Mouse (Mus musculus) hindbrain, embryonic 12.5 days (tissue): Measurements from ENCODE around the gene Fam129a. TPM values are rescaled to one million over a fixed set of nuclear protein-coding genes. Genes with fewer than 3 reads are reported as not detected.

ENCODE experiments used
- ATAC-seq: fragments of 200-750 bp; cut with Nextera tagmentation; 2 replicates; pipeline ENCODE4 v1.8.0; 2017; ENCODE audit warnings: moderate TSS enrichment; ENCODE audit not compliant: low FRiP score
- H3K27ac ChIP-seq: fragments of 300-500 bp; sonication (generic); 2 replicates; pipeline ENCODE4 v1.5.1; 2016; ENCODE audit warnings: mild to moderate bottlenecking
- H3K27me3 ChIP-seq: fragments of 300-500 bp; sonication (generic); 2 replicates; pipeline ENCODE4 v1.6.1; 2016; ENCODE audit warnings: mild to moderate bottlenecking
- H3K36me3 ChIP-seq: fragments of 300-500 bp; sonication (generic); 2 replicates; pipeline ENCODE4 v1.6.1; 2016; ENCODE audit warnings: mild to moderate bottlenecking
- H3K4me1 ChIP-seq: fragments of 300-500 bp; sonication (generic); 2 replicates; pipeline ENCODE4 v1.6.1; 2016
- H3K4me2 ChIP-seq: fragments of 300-500 bp; sonication (generic); replicated peaks from 2 replicates; pipeline ENCODE4 v1.6.1; 2016; ENCODE audit warnings: mild to moderate bottlenecking
- H3K4me3 ChIP-seq: fragments of 300-500 bp; sonication (generic); 2 replicates; pipeline ENCODE4 v1.5.1; 2016; ENCODE audit warnings: mild to moderate bottlenecking
- H3K9ac ChIP-seq: fragments of 300-500 bp; sonication (generic); 2 replicates; pipeline ENCODE4 v1.6.1; 2016; ENCODE audit warnings: mild to moderate bottlenecking, moderate library complexity
- H3K9me3 ChIP-seq: fragments of 300-500 bp; sonication (generic); replicated peaks from 2 replicates; pipeline ENCODE4 v1.6.1; 2016; ENCODE audit warnings: mild to moderate bottlenecking
- WGBS: fragments of 180-500 bp; shearing (Covaris S2); methylation state at CpG from one replicate; pipeline ENCODE4 v1.1.7; 2016; 5-methylcytosine and 5-hydroxymethylcytosine counted together
- polyA plus RNA-seq: library from polyadenylated mRNA; unstranded; fragments of >200 nt; fragmentation: Nextera tagmentation; extraction: Ambion mirVana; gene quantifications from 2 replicates; pipeline ENCODE4 v1.2.1, GENCODE M21; 2016

The Fam129a gene
- polyA plus RNA-seq, 1 experiment from 2014 or later = 1.2 TPM

DNA sequence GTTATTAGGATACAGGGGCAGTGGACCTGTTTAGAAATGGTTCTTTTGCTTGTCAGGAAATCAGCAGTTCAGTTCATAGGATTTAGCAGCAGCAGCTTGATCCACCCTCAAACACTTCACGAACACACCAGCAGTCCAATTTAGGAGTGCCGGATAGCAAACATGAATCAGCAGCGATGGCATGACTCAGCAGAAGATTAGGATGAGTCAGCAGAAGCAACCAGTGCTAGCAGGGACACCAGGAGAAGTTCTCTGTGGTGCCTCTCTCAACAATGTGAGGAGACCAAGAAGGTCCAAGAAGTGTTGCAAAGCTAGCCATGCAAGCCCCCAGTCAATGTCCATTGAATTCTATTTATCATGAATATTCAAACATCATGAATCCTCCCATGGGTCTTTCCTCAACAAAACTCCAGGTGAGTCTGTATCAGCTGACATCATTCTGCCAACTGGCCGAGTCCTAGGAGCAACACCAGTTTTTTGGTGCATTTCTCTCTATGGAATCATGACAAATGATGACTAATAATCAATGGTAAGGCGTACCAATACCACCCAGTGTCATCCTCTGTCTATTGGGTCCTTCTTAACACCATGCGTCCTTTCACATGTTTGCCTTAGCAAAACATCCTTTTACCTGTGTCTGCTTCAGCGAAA is 45.7 kb downstream of the Fam129a start:
- 89% methylated on average over 7 of the region's 7 CpGs for WGBS
- no peaks in the 10 kb centered on the region for H3K9me3 ChIP-seq
- ATAC-seq = no peak
- 0 out of 2 replicates have a peak, but pooled peaks cover 3% of the 10 kb centered on the region for H3K4me1 ChIP-seq
- H3K9ac ChIP-seq = no peak overlapping the region
- no peaks in the 10 kb centered on the region for H3K36me3 ChIP-seq
- H3K4me2 ChIP-seq = no peak overlapping the region
- no peak overlapping the region for H3K27ac ChIP-seq
- H3K4me3 ChIP-seq = no peak overlapping the region
- H3K27me3 ChIP-seq = no peaks in the 10 kb centered on the region

DNA sequence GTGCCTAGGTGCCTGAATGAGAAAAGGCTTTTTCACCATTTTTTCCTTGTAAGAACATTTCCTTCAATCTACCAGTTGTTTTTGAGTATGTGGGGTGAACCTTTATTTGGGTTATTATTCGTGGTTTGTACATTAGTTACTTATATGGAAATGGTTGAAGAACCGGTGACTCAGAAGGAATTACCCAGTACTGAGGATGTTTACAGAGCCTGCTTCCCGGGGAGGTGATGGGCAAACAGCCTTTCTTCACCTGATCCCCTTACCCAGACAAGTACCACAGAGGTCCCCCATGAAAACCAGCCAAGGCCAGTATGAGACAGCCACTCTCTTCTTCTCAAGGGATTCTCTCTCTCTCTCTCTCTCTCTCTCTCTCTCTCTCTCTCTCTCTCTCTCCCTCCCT is 47.3 kb downstream of the Fam129a start:
- Histone ChIP-seq H3K9ac (no peak overlapping the region), H3K4me1 (0 out of 2 replicates have a peak, but pooled peaks cover 3% of the 10 kb centered on the region), H3K4me2 (no peak overlapping the region), H3K4me3 (no peak overlapping the region), H3K27ac (no peak overlapping the region), H3K27me3 (no peaks in the 10 kb centered on the region), H3K36me3 (no peaks in the 10 kb centered on the region), H3K9me3 (no peaks in the 10 kb centered on the region)
- WGBS = 75% methylated on average over 3 of the region's 3 CpGs
- no peak for ATAC-seq

DNA sequence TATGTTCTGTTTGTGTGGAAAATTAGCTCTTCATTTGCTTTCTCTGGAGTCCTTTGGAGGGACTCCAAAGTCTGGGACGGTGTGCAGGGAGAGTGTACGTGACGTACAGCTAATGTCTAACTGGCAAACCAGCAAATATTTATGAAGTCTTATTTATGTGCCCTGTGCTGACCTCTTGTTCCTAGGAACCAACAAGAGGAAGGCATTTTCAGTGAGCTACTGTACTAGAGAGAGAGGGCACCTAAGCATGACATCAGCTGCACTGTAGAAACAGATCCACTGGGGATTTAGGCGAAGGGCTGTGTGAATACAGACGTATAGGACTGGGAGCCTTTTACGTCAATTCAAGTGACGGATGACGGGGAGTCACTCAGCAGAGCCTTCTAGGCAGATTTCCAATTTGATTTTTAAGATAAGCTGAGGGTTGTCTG is 48.3 kb downstream of the Fam129a start:
- no peak overlapping the region for H3K4me3 ChIP-seq
- no peak overlapping the region for H3K9ac ChIP-seq
- no peak for ATAC-seq
- 0 out of 2 replicates have a peak, but pooled peaks cover 3% of the 10 kb centered on the region for H3K4me1 ChIP-seq
- no peaks in the 10 kb centered on the region for H3K36me3 ChIP-seq
- WGBS = 75% methylated on average over 8 of the region's 8 CpGs
- H3K27ac ChIP-seq = no peak overlapping the region
- no peaks in the 10 kb centered on the region for H3K27me3 ChIP-seq
- no peak overlapping the region for H3K4me2 ChIP-seq
- H3K9me3 ChIP-seq = no peaks in the 10 kb centered on the region

DNA sequence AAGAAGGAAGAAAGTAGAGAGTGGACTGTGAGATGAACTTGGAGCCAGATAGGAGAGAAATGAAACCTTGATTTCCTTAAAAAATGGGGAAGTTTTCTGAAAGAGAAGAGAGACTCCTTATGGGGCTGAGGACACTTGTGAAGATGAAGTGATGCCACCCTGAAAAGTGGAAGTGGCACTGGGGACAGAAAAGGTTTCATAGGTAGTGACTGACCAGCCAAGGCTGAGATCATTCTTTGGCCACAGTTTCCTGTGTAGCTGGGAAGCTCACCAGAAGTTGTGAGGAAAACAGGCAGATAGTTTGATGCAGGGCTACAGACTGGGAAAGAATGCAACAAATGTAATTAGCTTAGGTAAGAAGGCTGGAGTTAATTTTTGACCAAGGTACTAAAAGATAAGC is 49.7 kb downstream of the Fam129a start:
- no peak overlapping the region for H3K4me3 ChIP-seq
- ATAC-seq = no peak
- H3K4me2 ChIP-seq = no peak overlapping the region
- H3K4me1 ChIP-seq = 0 out of 2 replicates have a peak, but pooled peaks cover 3% of the 10 kb centered on the region
- no peaks in the 10 kb centered on the region for H3K36me3 ChIP-seq
- H3K9ac ChIP-seq = no peak overlapping the region
- no peak overlapping the region for H3K27ac ChIP-seq
- H3K27me3 ChIP-seq = no peaks in the 10 kb centered on the region
- H3K9me3 ChIP-seq = no peaks in the 10 kb centered on the region

DNA sequence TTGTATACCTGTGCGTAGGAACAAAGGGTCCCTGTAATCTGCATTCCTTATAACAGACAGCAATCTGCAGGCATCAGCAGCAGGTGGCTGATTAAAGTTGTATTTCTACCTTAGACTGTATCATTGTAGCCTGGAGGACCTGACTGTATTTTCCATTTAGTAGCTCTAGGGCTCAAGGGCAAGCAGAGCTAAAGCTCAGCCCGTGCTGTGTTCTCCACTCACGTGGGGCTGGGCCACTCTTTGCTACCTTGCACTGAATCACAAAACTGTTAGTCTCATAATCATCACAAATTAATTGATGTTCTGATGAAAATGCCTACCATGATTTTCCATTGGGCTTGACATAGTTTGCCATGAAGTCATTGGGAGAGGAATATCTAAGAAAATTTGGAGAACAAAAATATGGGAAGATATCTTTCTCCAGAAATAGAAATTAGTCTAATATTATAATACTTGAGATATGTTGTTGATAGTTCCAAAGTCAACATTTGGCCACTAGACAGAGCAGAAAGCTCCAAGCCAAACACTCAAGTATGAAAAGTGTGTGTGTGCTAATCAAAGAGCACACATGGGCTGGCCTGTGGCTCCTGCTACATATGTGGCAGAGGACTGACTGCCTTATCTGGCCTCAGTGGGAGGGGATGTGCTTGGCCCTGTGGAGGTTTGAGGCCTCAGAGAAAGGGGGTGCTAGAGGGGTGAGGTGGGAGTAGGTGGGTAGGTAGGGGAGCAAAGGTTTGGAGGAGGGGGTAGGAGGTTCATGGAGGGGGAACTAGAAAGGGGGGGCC is 53.6 kb downstream of the Fam129a start:
- WGBS = 84% methylated on average over 3 of the region's 3 CpGs
- Histone ChIP-seq H3K9me3 (no peaks in the 10 kb centered on the region), H3K4me1 (peaks cover 7% of the 10 kb centered on the region; the same call in 1 of the 2 replicates), H3K36me3 (no peaks in the 10 kb centered on the region), H3K4me3 (no peak overlapping the region), H3K9ac (no peak overlapping the region), H3K27ac (no peak overlapping the region), H3K27me3 (no peaks in the 10 kb centered on the region), H3K4me2 (no peak overlapping the region)
- no peak for ATAC-seq

DNA sequence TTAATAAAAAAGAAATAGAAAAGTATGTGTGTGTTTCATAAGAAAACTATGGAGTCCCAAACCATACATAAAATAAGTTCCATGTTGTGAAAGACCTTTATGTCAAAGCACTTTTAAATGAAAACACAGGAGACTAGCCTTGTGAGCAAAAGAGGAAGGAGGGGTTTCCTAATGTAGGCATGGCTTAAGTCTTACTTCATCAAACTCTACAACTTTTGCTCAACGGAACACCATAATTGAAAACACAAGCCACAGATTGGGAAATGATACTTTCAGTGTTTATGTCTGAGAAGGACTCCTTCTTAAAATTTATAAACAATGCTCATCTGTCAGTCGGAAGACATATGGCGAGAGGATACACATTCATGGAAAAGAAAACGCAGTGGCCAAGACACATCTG is 54.3 kb downstream of the Fam129a start:
- Histone ChIP-seq H3K4me3 (no peak overlapping the region), H3K36me3 (no peaks in the 10 kb centered on the region), H3K9ac (no peak overlapping the region), H3K4me2 (no peak overlapping the region), H3K9me3 (no peaks in the 10 kb centered on the region), H3K27me3 (no peaks in the 10 kb centered on the region), H3K4me1 (peaks cover 11% of the 10 kb centered on the region; the same call in 1 of the 2 replicates), H3K27ac (no peak overlapping the region)
- WGBS = 84% methylated on average over 4 of the region's 4 CpGs
- ATAC-seq = no peak

DNA sequence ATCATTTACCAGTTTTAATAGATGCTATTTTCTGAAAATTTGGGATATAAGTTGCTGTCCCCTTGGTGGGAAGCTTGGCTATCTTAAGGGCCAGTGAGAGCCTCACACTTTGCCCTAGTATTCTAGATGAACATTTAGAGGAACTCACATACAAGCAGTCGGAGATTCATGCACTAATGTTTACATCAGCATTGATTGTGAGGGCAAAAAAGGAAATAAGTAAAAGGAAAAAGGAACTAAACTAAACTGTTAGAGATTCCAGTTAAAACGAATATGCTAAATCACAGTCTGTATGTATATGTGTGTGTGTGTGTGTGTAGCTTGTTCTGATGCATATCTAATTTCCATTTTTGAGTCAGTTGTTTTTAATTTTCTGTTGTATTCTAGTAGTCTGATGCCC is 54.7 kb downstream of the Fam129a start:
- no peak overlapping the region for H3K4me2 ChIP-seq
- ATAC-seq = no peak
- H3K4me1 ChIP-seq = peaks cover 11% of the 10 kb centered on the region; the same call in 1 of the 2 replicates
- no peaks in the 10 kb centered on the region for H3K9me3 ChIP-seq
- H3K9ac ChIP-seq = no peak overlapping the region
- WGBS = 94% methylated on average over 2 of the region's 2 CpGs
- no peaks in the 10 kb centered on the region for H3K27me3 ChIP-seq
- H3K4me3 ChIP-seq = no peak overlapping the region
- H3K36me3 ChIP-seq = no peaks in the 10 kb centered on the region
- no peak overlapping the region for H3K27ac ChIP-seq

DNA sequence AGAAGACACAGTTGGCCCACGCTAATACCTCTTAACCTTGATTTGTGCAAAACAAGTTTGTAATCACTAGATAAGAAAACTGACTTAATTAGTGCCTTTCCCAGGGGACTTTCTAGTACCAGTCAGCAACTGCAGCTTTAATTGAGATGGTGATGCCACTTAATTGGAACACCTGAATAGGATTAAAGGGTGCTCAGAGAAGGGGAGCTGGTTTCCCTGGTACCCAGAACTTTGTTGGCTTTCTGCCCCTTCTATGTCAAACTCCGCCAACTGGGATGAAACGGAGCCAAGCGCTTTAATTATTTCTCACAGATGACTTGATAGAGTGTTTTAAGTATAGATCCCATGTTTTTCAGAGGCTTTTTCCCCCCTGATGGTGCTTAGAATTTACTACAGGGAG is 55.6 kb downstream of the Fam129a start:
- no peak for ATAC-seq
- Histone ChIP-seq H3K9ac (no peak overlapping the region), H3K9me3 (no peaks in the 10 kb centered on the region), H3K4me3 (no peak overlapping the region), H3K4me1 (peaks cover 15% of the 10 kb centered on the region; the same call in 1 of the 2 replicates), H3K27ac (no peak overlapping the region), H3K4me2 (no peak overlapping the region), H3K36me3 (no peaks in the 10 kb centered on the region), H3K27me3 (no peaks in the 10 kb centered on the region)
- 80% methylated on average over 4 of the region's 4 CpGs for WGBS

DNA sequence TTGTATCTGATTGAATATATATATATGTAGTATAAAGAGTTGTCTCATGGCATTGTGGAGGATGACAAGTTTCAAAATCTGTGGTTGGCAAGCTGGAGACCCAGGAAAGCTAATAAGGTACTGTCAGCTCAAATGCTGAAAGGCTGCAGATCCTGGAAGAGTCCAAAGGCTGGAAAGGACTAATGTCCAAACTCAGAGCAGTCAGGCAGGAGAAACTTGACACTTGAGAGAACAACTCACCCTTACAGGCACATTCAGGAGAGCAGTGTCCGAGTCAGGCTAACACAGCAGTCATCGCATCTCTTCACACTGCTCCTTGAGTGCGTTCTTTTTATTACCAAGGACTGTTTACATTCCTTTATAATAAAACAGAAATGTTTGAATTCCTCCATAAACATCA is 56.2 kb downstream of the Fam129a start:
- 75% methylated on average over 3 of the region's 3 CpGs for WGBS
- peaks cover 18% of the 10 kb centered on the region; the same call in 1 of the 2 replicates for H3K4me1 ChIP-seq
- H3K27me3 ChIP-seq = no peaks in the 10 kb centered on the region
- no peaks in the 10 kb centered on the region for H3K9me3 ChIP-seq
- ATAC-seq = no peak
- H3K36me3 ChIP-seq = no peaks in the 10 kb centered on the region
- H3K9ac ChIP-seq = no peak overlapping the region
- H3K27ac ChIP-seq = no peak overlapping the region
- H3K4me2 ChIP-seq = no peak overlapping the region
- H3K4me3 ChIP-seq = no peak overlapping the region

DNA sequence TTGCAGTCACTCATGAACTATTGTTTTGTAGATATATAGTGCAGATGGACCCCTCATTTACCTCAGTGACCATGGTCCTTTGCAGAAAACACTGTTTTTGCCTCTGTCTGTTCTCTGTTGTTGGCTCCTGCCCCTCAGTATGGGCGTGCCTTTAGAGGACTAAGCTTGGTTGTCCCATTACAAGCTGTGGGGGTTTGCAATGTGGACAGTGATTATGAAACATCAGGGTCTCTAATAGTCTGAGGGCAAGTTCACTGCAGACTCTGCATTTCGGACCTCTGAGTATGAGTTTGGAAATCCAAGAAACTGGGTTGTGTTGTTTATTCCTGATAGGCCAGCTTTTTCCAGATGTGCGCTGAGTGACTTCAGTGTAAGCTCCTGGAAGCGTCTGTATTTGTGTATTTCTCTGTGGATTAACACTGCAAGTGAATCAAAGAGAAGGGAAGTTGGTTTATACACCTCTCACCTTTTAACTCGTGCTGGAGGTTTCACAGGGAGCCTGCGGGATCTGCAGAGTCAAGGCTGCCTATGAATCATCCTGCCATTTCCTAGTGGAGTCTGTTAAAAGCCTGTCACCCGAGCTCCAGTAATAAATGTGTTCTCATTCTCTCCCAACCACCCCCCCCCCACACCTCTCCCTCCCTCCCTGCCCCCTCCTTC is 58.7 kb downstream of the Fam129a start:
- ATAC-seq = peak; percentile 85

DNA sequence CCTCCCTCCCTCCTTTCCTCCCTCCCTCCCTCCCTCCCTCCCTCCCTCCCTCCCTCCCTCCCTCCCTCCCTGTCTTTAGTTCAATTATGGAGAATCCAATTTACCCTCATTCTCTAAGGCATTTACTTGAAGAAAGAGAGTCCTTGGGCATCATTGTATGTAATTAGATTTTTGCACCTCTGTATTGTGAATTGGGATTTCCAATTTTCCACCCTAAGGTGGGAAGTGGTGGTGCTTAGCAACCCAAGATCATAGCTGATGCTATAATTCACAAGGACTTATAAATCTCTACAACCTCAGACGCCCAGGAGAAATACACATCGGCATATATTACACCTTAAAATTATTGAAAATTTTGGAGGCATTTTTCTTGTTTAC is 59.3 kb downstream of the Fam129a start:
- Histone ChIP-seq H3K4me1 (peaks cover 18% of the 10 kb centered on the region; the same call in 1 of the 2 replicates), H3K9me3 (no peaks in the 10 kb centered on the region), H3K9ac (no peak overlapping the region), H3K27me3 (no peaks in the 10 kb centered on the region), H3K4me2 (no peak overlapping the region), H3K4me3 (no peak overlapping the region), H3K36me3 (no peaks in the 10 kb centered on the region), H3K27ac (no peak overlapping the region)
- 86% methylated on average over 2 of the region's 2 CpGs for WGBS
- ATAC-seq = peak; percentile 45

More for the DNA sequence above, 58.7 kb downstream of the Fam129a start:
- Histone ChIP-seq H3K27ac (peak overlapping the region; percentile 41; the same call in 1 of the 2 replicates), H3K4me2 (no peak overlapping the region), H3K9me3 (no peaks in the 10 kb centered on the region), H3K27me3 (no peaks in the 10 kb centered on the region), H3K4me1 (peaks cover 18% of the 10 kb centered on the region; the same call in 1 of the 2 replicates), H3K9ac (no peak overlapping the region), H3K4me3 (no peak overlapping the region), H3K36me3 (no peaks in the 10 kb centered on the region)
- WGBS = 51% methylated on average over 7 of the region's 7 CpGs

DNA sequence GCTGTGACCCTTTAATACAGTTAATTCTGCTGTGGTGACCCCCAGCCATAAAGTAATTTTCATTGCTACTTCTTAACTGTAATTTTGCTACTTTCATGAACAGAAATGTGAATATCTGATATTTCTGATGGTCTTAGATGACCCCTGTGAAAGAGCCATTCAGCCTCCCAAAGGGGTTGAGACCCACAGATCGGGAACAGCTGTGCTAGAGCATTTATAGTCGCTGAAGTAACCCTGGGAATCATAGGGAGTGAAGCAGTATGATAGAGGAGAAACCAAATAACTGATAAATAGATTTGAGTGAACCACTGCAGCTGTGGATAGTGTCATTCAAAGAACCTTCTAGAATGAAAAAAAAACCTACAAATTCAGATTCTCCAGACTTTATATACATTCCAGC is 60.1 kb downstream of the Fam129a start:
- no peaks in the 10 kb centered on the region for H3K36me3 ChIP-seq
- no peaks in the 10 kb centered on the region for H3K9me3 ChIP-seq
- H3K4me2 ChIP-seq = no peak overlapping the region
- no peaks in the 10 kb centered on the region for H3K27me3 ChIP-seq
- H3K27ac ChIP-seq = no peak overlapping the region
- peaks cover 18% of the 10 kb centered on the region; the same call in 1 of the 2 replicates for H3K4me1 ChIP-seq
- ATAC-seq = no peak
- no peak overlapping the region for H3K9ac ChIP-seq
- H3K4me3 ChIP-seq = no peak overlapping the region
- WGBS = 55% methylated on average over 2 of the region's 2 CpGs
